Mouse (Mus musculus) gastrocnemius, adult 18-20 months (tissue): ENCODE results near the gene Ppp3ca. TPM values are rescaled to one million over a fixed set of nuclear protein-coding genes. Genes with fewer than 3 reads are reported as not detected.
A peak's percentile ranks its signal among the peaks of the same experiment; 100 is the strongest.

Experiments used
- DNase-seq: peaks from one replicate; pipeline ENCODE4 v3.0.0; 2021; ENCODE audit warnings: low spot score
- total RNA-seq, 2 experiments: library from RNA; stranded (reverse); gene quantifications; 2 replicates each; pipeline ENCODE4 v1.2.3; 2021

Ppp3ca gene
- total RNA-seq, 2 experiments from 2014 or later: 160 to 203 TPM

GRCm38 (mm10) chr3:136761292-136761978 is 91.5 kb downstream of the Ppp3ca start:
- no peak for DNase-seq

GRCm38 (mm10) chr3:136761979-136762341 is 92.0 kb downstream of the Ppp3ca start:
- no peak for DNase-seq

GRCm38 (mm10) chr3:136763717-136764270 is 93.9 kb downstream of the Ppp3ca start:
- DNase-seq: no peak

DNA sequence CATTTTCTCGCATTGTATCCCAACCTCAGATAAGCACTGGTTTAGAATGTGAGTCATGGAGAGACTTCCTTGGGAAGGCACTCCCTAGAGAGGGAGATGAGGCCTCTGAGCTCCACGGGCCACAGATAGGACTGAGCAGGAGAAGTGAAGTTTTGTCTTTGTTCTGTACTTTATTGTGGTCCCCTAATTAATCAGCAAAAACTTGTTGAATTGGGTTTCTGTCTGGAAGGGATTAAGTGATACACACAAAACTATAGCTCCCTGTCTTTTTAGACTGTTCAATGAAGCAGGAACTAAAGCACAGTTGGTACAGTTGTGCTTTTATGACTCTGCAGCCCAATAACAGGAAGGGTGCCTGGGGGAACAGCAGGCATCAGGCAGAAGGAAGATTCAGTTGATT is 95.6 kb downstream of the Ppp3ca start:
- no peak for DNase-seq

GRCm38 (mm10) chr3:136768775-136769485 is 99.0 kb downstream of the Ppp3ca start:
- DNase-seq: peak; percentile 37

DNA sequence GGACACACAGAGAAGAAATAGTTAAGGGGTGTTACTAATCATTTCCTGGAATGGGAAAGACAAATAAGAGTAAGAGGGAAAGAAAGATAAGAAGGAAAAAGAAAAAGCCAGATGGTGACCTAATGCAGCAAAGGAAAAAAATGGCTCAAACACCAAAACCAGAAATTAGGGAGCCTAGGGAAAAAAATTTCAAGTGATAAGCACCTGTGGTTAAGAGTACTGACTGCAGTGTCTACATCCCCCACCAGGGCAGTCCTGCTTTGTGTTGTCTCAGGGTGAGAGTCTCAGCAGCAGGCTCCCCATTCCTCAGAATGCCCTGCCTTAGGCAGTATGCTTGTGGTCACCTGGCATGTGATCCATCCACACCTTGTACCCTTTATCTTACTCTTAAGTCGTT is 99.6 kb downstream of the Ppp3ca start:
- no peak for DNase-seq

DNA sequence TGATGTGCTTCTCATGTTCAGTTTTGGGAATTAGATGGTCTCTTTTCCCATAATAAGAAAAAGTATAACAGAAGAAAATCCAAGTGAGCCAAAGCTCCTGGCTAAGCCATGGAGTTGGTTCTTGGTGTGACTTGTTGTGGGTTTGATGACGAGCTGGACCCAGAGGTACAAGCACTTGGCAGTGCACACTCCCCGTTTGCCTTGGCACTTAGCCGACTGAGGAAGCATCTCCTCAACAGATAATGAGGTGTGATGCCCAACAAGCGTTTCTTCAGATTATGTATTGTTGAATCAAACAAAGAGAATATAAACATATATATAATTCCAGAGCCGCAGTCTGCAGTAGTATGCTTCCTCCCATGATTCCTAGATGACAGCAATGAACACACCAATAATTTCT is 101.8 kb downstream of the Ppp3ca start:
- no peak for DNase-seq

DNA sequence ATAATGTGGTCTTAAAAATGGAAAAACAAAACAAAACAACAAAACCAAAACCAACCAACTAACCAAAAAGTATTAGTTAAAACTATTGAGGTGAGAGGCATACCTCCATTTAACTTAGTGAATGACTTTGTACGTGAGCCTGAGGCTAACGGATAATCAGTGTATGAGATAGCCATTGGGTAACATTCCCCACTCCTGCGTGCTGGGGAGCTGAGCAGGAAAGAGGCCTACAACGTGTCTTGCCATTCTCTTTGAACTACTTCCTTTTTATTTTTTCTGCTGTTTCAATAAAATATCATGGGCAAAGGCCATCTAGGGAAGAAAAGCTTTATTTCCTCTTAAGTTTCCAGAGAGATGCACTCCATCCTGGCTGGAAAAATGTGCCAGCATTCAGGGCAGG is 103.3 kb downstream of the Ppp3ca start:
- no peak for DNase-seq

DNA sequence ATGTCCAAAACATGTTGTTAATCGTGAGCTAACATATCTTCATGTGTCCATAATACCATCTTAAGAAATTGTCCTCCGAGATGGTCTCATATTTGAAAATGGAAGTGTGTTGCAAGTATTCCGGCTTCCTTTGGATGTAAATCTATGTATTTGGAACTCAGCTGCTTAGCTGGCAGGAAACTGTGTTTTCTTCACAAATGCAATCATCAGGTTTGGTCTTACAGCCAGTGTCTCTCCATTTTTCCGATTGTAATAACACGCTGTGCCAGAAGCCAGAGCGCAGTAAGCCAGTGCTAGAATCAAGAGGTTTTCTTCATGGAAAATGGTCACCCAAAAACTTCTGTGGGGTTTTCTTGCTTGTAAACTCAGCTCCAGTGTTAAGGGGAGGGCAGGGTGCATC is 104.3 kb downstream of the Ppp3ca start:
- no peak for DNase-seq

DNA sequence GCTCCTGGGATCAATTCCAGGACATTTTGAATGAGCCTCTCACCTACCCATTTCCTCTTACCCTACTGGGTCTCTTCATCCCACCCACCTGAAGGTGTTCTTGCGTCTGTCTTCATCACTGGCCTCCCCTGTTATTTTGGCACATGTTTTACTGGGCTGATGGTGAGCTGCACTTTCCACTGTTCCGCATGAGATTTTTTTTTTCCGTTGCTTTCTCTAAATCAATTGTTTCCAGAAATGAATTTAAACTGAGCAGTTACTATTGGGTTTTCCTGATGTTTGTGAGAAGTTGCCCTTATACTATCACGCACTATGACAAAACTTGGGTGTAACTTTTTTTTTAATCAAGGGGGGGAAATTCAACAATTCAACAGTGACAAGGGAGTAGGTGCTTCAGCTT is 106.6 kb downstream of the Ppp3ca start:
- DNase-seq: no peak

- DNase-seq: no peak
These were observed 107.5 kb downstream of the Ppp3ca start for GRCm38 (mm10) chr3:136777380-136777779.

- no peak for DNase-seq
These were observed 107.9 kb downstream of the Ppp3ca start for GRCm38 (mm10) chr3:136777787-136778216.

- DNase-seq: no peak
These were observed 110.4 kb downstream of the Ppp3ca start for GRCm38 (mm10) chr3:136780321-136780720.

- no peak for DNase-seq
These were observed 112.1 kb downstream of the Ppp3ca start for GRCm38 (mm10) chr3:136782058-136782457.

- DNase-seq: no peak
These were observed 115.8 kb downstream of the Ppp3ca start for GRCm38 (mm10) chr3:136785686-136786085.

DNA sequence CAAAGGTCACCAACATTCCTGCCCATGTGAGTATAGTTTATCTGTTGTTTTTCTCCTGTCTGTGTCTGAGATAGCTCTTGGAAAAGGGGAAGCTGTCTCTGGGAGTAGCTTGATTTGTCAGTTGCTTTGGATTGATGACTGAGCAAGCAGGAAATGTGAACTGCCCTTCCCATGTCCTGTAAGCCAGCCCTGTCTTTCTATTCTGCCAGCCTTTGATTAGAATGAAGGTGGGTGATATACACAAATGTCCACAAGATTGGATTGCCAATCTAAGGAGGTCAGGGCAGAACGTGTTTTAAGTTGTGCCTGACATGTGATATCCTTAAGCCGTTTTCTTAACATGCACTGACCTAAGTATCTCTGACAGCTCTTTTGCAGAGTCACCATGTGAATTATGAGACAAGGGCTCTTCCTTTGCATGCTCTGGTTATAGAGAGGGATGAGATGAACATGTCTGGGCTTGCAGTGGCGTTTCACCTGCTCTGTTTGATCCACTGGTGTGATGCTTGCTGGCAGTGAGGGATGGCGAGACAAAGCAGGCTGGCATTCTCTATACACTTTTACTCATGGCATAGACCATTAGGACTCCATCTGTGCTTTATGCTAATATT is 120.4 kb downstream of the Ppp3ca start:
- no peak for DNase-seq

DNA sequence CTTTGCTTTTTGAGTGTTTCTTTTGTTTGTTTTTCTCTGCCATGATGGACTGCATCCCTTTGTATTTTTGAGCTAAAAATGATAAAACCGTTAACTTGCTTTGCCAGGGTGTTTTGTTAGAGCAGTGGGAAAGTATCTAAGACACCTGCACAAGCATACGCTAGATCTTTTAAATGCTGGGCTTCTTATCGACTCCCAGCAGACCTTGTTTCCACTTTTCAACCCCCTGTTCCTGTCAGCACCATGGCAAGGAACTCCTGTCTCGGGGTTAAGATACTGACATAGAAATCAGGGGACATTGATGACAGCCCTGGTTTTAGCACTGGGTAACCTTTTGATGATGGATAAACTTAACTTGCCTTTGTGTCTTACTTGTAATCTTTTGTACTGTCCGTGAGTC is 121.5 kb downstream of the Ppp3ca start:
- no peak for DNase-seq

DNA sequence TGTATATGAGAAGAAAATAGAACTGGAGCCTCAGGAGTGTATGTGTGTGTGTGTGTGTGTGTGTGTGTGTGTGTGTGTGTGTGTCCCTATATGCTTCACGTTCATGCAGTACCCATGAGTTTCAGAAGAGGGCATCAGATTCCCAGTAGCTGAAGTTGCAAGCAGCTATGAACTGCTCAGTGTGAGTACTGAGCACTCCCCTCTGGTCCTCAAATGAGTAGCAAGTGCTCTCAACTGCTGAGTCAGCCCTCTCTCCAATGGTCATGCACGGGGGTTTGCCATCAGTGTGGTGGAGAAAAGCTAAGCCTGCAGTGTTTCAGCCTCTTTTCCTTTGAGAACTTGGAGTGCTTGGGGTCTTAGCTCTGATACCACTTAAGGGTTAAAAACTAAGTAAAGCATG is 122.0 kb downstream of the Ppp3ca start:
- no peak for DNase-seq

GRCm38 (mm10) chr3:136793411-136793810 is 123.5 kb downstream of the Ppp3ca start:
- DNase-seq: no peak

DNA sequence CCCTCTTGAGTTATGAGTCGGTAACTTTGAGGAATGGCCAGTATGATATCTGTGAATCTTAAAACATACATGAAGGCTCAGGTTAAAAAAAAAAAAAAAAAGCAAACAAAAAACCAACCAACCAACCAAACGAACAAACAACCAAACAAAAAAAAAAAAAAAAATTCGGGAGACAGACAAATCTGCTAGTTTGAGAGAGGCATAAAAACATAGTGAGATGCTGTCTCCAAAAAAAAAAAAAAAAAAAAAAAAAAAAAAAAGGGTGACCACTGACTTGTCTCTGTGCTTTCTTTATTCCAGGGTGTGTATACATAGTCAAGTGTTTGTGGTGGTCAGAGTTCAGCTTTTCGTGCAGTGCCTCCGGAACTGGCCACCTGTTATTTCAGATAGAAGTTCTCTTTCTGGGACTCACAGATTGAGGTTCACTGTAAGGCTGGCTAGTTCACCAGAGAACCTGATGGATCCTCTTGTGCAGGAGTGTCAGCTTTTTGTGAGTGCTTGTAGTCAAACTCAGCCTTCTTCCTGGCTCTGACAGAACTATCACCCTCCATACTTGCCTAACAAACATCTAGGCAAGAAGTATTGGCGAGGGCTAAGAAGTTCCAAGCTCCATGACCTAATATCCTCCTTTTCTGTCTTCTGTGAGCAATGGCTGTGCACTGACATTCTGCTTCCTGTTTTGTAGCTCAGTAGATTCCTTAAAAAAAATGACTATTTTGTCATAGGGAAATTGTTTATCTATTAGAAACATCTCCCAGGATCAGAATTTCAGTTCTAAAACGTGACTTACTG is 124.7 kb downstream of the Ppp3ca start:
- DNase-seq: no peak

DNA sequence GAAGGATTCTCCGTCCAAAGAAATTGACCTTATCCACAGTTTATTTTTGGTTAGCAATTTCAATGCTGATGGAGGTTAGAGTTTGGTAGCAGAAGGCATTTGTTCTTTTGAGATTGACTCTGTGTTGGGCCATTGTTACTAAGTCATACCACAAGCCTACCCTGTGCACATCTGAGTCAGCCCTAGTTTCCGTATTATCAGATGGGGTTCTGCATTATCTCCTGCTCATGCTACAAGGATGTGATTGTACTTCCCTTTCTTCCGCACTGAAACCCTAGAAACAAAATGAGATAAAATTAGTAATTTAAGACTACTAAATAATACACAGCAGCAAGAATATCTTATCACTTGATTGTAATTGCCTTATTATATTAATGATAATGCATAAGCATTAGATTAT is 129.0 kb downstream of the Ppp3ca start:
- DNase-seq: no peak

DNA sequence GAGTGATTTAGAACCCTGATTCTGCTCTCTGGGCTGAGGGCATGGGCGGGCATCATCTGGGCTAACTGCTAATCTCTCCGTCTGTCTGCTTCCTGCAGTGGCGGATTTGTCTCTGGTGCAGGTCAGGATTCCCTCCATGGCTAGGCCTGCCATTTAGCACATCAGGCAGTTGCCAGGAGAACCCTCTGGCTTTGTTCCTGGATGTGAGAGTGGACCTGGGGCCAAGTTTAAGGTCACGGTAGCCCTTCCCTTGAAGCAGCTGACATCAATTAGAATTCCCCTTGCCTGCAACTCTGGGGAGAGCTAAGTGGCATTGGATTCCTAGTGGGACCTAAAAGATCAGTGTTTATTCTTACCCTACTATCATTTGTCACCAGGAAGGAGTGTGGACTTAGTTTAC is 132.7 kb downstream of the Ppp3ca start:
- peak; percentile 92 for DNase-seq
